Mouse (Mus musculus): Measurements from ENCODE around the gene Caprin1.

- TF ChIP-seq EP300 (IDR thresholded peaks at IDR 0.05; ENCODE audit: low read depth) (no peak), CTCF (IDR thresholded peaks at IDR 0.05; ENCODE audit: low read depth) (no peak)
Measured at GRCm38 (mm10) chr2:103846271-103846670, 48.8 kb upstream of the Caprin1 start.

Data from heart, postnatal 0 days (tissue).